Mouse (Mus musculus): Measurements from ENCODE around the gene Oit1.

- TF ChIP-seq POLR2A (IDR thresholded peaks at IDR 0.05; ENCODE audit: extremely low read depth, insufficient read depth, low read length) (no peak), CTCF (IDR thresholded peaks at IDR 0.05; ENCODE audit: low read depth, low read length) (no peak)
These were observed 47.1 kb downstream of the Oit1 start for GRCm38 (mm10) chr14:8331307-8331905.
